15 mouse cellular contexts compared by ENCODE assay signal in genomic region chr7:132281753-132282152, GRCm38 (mm10). TPM values are rescaled to one million over a fixed set of nuclear protein-coding genes. Genes with fewer than 3 reads are reported as not detected.
A peak's percentile ranks its signal among the peaks of the same experiment; 100 is the strongest.
DNase-seq lines count a peak whose midpoint lies in the region; ATAC-seq lines count a peak whose summit lies in the region.
"Had no signal": no experiment of that assay in that cellular context is flagged by ENCODE, and none has a peak within 500 bp of the region (broad histone marks: within the 10 kb centered on the region; RNA-seq: fewer than 3 reads in every experiment).

No protein-coding gene starts in this region.

- peaks cover 70% of the 10 kb centered on the region for H3K4me1 ChIP-seq in forebrain, embryonic 13.5 days
- peaks cover 10% of the 10 kb centered on the region; the same call in 1 of the 2 replicates for H3K4me1 ChIP-seq in forebrain, embryonic 11.5 days (replicated peaks; ENCODE audit: control insufficient read depth, insufficient read depth, low read length)
- H3K4me1 ChIP-seq in neural tube, embryonic 13.5 days (replicated peaks) = peaks cover 68% of the 10 kb centered on the region
- peaks cover 33% of the 10 kb centered on the region for H3K4me1 ChIP-seq in neural tube, embryonic 15.5 days
- H3K4me1 ChIP-seq in forebrain, embryonic 15.5 days = peaks cover 68% of the 10 kb centered on the region

- H3K4me3 ChIP-seq in forebrain, embryonic 13.5 days = no peak overlapping the region
- H3K4me3 ChIP-seq in forebrain, embryonic 11.5 days (ENCODE audit: low read depth, low read length) = no peak overlapping the region
- no peak overlapping the region for H3K4me3 ChIP-seq in neural tube, embryonic 13.5 days
- no peak overlapping the region for H3K4me3 ChIP-seq in neural tube, embryonic 15.5 days (replicated peaks)
- no peak overlapping the region for H3K4me3 ChIP-seq in forebrain, embryonic 15.5 days
- H3K4me3 ChIP-seq: erythroblast, embryonic 14.5 days had no signal

- no peaks in the 10 kb centered on the region for H3K9me3 ChIP-seq in forebrain, embryonic 13.5 days (replicated peaks)
- no peaks in the 10 kb centered on the region for H3K9me3 ChIP-seq in forebrain, embryonic 11.5 days (ENCODE audit: control insufficient read depth, low read length)
- no peaks in the 10 kb centered on the region for H3K9me3 ChIP-seq in neural tube, embryonic 13.5 days
- no peaks in the 10 kb centered on the region for H3K9me3 ChIP-seq in neural tube, embryonic 15.5 days (replicated peaks)
- no peaks in the 10 kb centered on the region for H3K9me3 ChIP-seq in forebrain, embryonic 15.5 days

- no peak for DNase-seq in forebrain, embryonic 11.5 days (ENCODE audit: low spot score)
- no peak for DNase-seq in heart, postnatal 25 days (ENCODE audit: low spot score)
- DNase-seq in kidney, adult 18-20 months = no peak
- DNase-seq in heart, postnatal 10 days = no peak
- DNase-seq: adrenal gland, postnatal 25 days; layer of hippocampus, adult 9-11 months; lung, postnatal 14 days; right cerebral cortex, postnatal 4 days had no signal

- ATAC-seq in forebrain, embryonic 13.5 days = peak; percentile 55
- ATAC-seq in forebrain, embryonic 11.5 days (replicated peaks; ENCODE audit: low FRiP score) = no peak
- ATAC-seq in neural tube, embryonic 13.5 days (ENCODE audit: low read depth) = peak; percentile 41; the same call in 1 of the 2 replicates
- ATAC-seq in neural tube, embryonic 15.5 days (ENCODE audit: low FRiP score) = no peak
- peak; percentile 34 for ATAC-seq in forebrain, embryonic 15.5 days (replicated peaks)

- no peak overlapping the region for H3K4me2 ChIP-seq in forebrain, embryonic 13.5 days
- no peak overlapping the region for H3K4me2 ChIP-seq in forebrain, embryonic 11.5 days (ENCODE audit: low read depth, low read length, severe bottlenecking)
- H3K4me2 ChIP-seq in neural tube, embryonic 13.5 days = no peak overlapping the region
- no peak overlapping the region for H3K4me2 ChIP-seq in neural tube, embryonic 15.5 days
- H3K4me2 ChIP-seq in forebrain, embryonic 15.5 days (replicated peaks) = no peak overlapping the region
- H3K4me2 ChIP-seq: heart, embryonic 11.5 days had no signal

- H3K27ac ChIP-seq in forebrain, embryonic 13.5 days = peak overlapping the region; percentile 78
- no peak overlapping the region for H3K27ac ChIP-seq in forebrain, embryonic 11.5 days (ENCODE audit: low read depth, low read length)
- peak overlapping the region; percentile 43 for H3K27ac ChIP-seq in neural tube, embryonic 13.5 days (replicated peaks)
- no peak overlapping the region for H3K27ac ChIP-seq in neural tube, embryonic 15.5 days (replicated peaks)
- H3K27ac ChIP-seq in forebrain, embryonic 15.5 days (replicated peaks) = peak overlapping the region; percentile 90
- H3K27ac ChIP-seq: liver, embryonic 14.5 days had no signal

- no peaks in the 10 kb centered on the region for H3K36me3 ChIP-seq in forebrain, embryonic 13.5 days (ENCODE audit: poor library complexity, severe bottlenecking)
- H3K36me3 ChIP-seq in forebrain, embryonic 11.5 days (ENCODE audit: control insufficient read depth, insufficient read depth, low read length) = no peaks in the 10 kb centered on the region
- no peaks in the 10 kb centered on the region for H3K36me3 ChIP-seq in neural tube, embryonic 13.5 days
- H3K36me3 ChIP-seq in neural tube, embryonic 15.5 days = no peaks in the 10 kb centered on the region
- H3K36me3 ChIP-seq in forebrain, embryonic 15.5 days = no peaks in the 10 kb centered on the region

- intact Hi-C loops in heart, postnatal 25 days (cut with DNase I) = no loop called here
- intact Hi-C loops in heart, postnatal 10 days (cut with DNase I) = loop anchor here (2.0 kb wide), 1 partner anchor 33 kb away; no protein-coding TSS in a partner anchor

- WGBS in forebrain, embryonic 13.5 days = 50% methylated on average over 4 of the region's 4 CpGs
- WGBS in forebrain, embryonic 11.5 days = 78% methylated on average over 4 of the region's 4 CpGs
- WGBS in neural tube, embryonic 13.5 days = 44% methylated on average over 4 of the region's 4 CpGs
- WGBS in neural tube, embryonic 15.5 days = 57% methylated on average over 4 of the region's 4 CpGs
- WGBS in forebrain, embryonic 15.5 days = 46% methylated on average over 4 of the region's 4 CpGs

- no peaks in the 10 kb centered on the region for H3K27me3 ChIP-seq in forebrain, embryonic 13.5 days
- no peaks in the 10 kb centered on the region for H3K27me3 ChIP-seq in forebrain, embryonic 11.5 days (ENCODE audit: control insufficient read depth, insufficient read depth, low read length)
- no peaks in the 10 kb centered on the region for H3K27me3 ChIP-seq in neural tube, embryonic 13.5 days
- no peaks in the 10 kb centered on the region for H3K27me3 ChIP-seq in neural tube, embryonic 15.5 days (replicated peaks)
- H3K27me3 ChIP-seq in forebrain, embryonic 15.5 days = no peaks in the 10 kb centered on the region

- H3K9ac ChIP-seq in forebrain, embryonic 13.5 days = no peak overlapping the region
- H3K9ac ChIP-seq in forebrain, embryonic 11.5 days (ENCODE audit: low read length) = no peak overlapping the region
- no peak overlapping the region for H3K9ac ChIP-seq in neural tube, embryonic 13.5 days
- H3K9ac ChIP-seq in neural tube, embryonic 15.5 days (replicated peaks) = no peak overlapping the region
- no peak overlapping the region for H3K9ac ChIP-seq in forebrain, embryonic 15.5 days (replicated peaks)
- H3K9ac ChIP-seq: liver, embryonic 14.5 days had no signal

RNA-seq across cellular contexts. Expression of gene Chst15, which starts 35.3 kb away (rescaled TPM):
- 13.6 and 14.7 TPM in 2 replicates for polyA plus RNA-seq in forebrain, embryonic 13.5 days (2015; fragmentation: Nextera tagmentation; extraction: Ambion mirVana)
- 10.9 and 13.1 TPM in 2 replicates for polyA plus RNA-seq in forebrain, embryonic 11.5 days (2014; fragmentation: Nextera tagmentation; extraction: Ambion mirVana)
- 21.9 and 22.5 TPM in 2 replicates for polyA plus RNA-seq in neural tube, embryonic 13.5 days (2015; fragmentation: Nextera tagmentation; extraction: Ambion mirVana)
- polyA plus RNA-seq in neural tube, embryonic 15.5 days (2015; fragmentation: Nextera tagmentation; extraction: Ambion mirVana) = 17.1 and 19.7 TPM in 2 replicates
- polyA plus RNA-seq in forebrain, embryonic 15.5 days (2015; fragmentation: Nextera tagmentation; extraction: Ambion mirVana) = 20.1 and 22.0 TPM in 2 replicates
- 1 to 10 TPM; 7.8 to 9.5 TPM for total RNA-seq in heart, postnatal 25 days (2021)
- total RNA-seq in heart, postnatal 10 days (2021) = 10 to 100 TPM; 15.3 to 16.7 TPM

Comparison
In these comparisons a context has a peak if more than half of its experiments do, and no peak if none do; other contexts are left out.
1. ATAC-seq: peak in forebrain, embryonic 13.5 days (single experiment), neural tube, embryonic 13.5 days (single experiment) and forebrain, embryonic 15.5 days (single experiment); none in forebrain, embryonic 11.5 days (single experiment) and neural tube, embryonic 15.5 days (single experiment).
2. H3K27ac ChIP-seq: peak in forebrain, embryonic 13.5 days (single experiment), neural tube, embryonic 13.5 days (single experiment) and forebrain, embryonic 15.5 days (single experiment); none in forebrain, embryonic 11.5 days (single experiment) and neural tube, embryonic 15.5 days (single experiment).